ENCODE assay signal across 27 mouse cellular contexts in the genomic region with DNA sequence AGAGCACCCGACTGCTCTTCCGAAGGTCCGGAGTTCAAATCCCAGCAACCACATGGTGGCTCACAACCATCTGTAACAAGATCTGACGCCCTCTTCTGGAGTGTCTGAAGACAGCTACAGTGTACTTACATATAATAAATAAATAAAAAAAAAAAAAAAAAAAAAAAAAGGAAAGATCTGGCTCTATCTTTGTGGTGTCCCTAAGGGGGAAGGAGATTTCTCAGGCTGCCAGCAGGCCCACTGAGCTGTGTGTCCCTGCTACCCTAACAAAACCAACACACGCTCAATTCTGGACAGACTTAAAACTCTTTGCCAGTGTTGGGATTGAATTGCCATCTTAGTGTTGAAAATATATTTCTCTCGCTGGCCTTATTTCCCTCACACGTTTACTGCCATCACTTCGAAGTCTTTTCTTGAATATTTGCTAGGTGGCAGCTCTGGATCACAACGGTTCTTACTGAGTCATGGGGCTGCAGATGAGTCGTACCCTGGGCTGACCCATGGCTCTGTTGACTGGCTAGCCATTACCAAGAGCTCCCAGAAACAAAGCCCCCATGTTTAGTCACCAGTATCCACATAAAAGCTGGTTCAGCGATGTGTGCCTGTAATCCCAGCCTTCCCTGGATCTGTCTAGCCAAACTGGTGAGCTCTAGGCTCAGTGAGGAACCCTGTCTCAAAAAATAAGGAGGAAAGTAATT.
"Had no signal": no experiment of that assay in that cellular context is flagged by ENCODE, and none has a peak within 500 bp of the region (broad histone marks: within the 10 kb centered on the region; RNA-seq: fewer than 3 reads in every experiment).

No protein-coding gene starts in this region.

- H3K36me3 ChIP-seq: heart, embryonic 13.5 days; heart, embryonic 15.5 days; hindbrain, embryonic 13.5 days; hindbrain, embryonic 15.5 days; kidney, embryonic 15.5 days; limb, embryonic 13.5 days; limb, embryonic 15.5 days; liver, embryonic 12.5 days had no signal

- H3K27me3 ChIP-seq: hindbrain, embryonic 13.5 days; hindbrain, embryonic 15.5 days; limb, embryonic 15.5 days had no signal

- H3K9me3 ChIP-seq: heart, embryonic 13.5 days; heart, embryonic 15.5 days; hindbrain, embryonic 13.5 days; hindbrain, embryonic 15.5 days; kidney, embryonic 15.5 days; limb, embryonic 13.5 days; limb, embryonic 15.5 days; liver, embryonic 12.5 days had no signal

- DNase-seq: gastrocnemius, postnatal 14 days; gastrocnemius, postnatal 36 days; heart, adult 11 months; heart, adult 2 months; heart, postnatal 14 days; heart, postnatal 36 days; kidney, adult 11 months; kidney, adult 2 months; kidney, adult 9 months; kidney, postnatal 14 days; kidney, postnatal 36 days; layer of hippocampus, adult 9-11 months; layer of hippocampus, postnatal 36 days; left cerebral cortex, postnatal 4 days had no signal

- H3K9ac ChIP-seq: heart, embryonic 13.5 days; heart, embryonic 15.5 days; hindbrain, embryonic 13.5 days; hindbrain, embryonic 15.5 days; kidney, embryonic 15.5 days; limb, embryonic 13.5 days; limb, embryonic 15.5 days; liver, embryonic 12.5 days; liver, embryonic 14.5 days had no signal

- ATAC-seq: hindbrain, postnatal 0 days; intestine, embryonic 16.5 days; liver, embryonic 12.5 days had no signal

- H3K4me3 ChIP-seq: heart, adult 2 months; heart, embryonic 13.5 days; heart, embryonic 15.5 days; hindbrain, embryonic 13.5 days; hindbrain, embryonic 15.5 days; kidney, embryonic 15.5 days; limb, embryonic 13.5 days; limb, embryonic 15.5 days; liver, embryonic 12.5 days had no signal

- H3K4me2 ChIP-seq: heart, embryonic 11.5 days; heart, embryonic 13.5 days; heart, embryonic 15.5 days; hindbrain, embryonic 13.5 days; hindbrain, embryonic 15.5 days; kidney, embryonic 15.5 days; limb, embryonic 13.5 days; limb, embryonic 15.5 days; liver, embryonic 12.5 days had no signal

- H3K4me1 ChIP-seq: liver, embryonic 12.5 days had no signal

- H3K27ac ChIP-seq: heart, adult 2 months; heart, embryonic 13.5 days; heart, embryonic 15.5 days; hindbrain, embryonic 13.5 days; hindbrain, embryonic 15.5 days; hindbrain, postnatal 0 days; kidney, embryonic 15.5 days; kidney, postnatal 0 days; limb, embryonic 13.5 days; limb, embryonic 15.5 days; liver, embryonic 12.5 days; liver, embryonic 14.5 days had no signal
